Mouse (Mus musculus) urinary bladder, adult 18-20 months (tissue): Measurements from ENCODE around the gene Ube2ql1.

ENCODE experiments used
- DNase-seq, 2 experiments: peaks; one replicate each; pipeline ENCODE4 v3.0.0; 2022; ENCODE audit warnings: low spot score in 2 of 2, mixed read lengths in 2 of 2

The Ube2ql1 gene

GRCm38 (mm10) chr13:69739759-69740135 lies at the start of gene Ube2ql1:
TSS of gene Ube2ql1 (minus strand) at chr13:69739889.
- peak in 1 of 2 experiments; percentile 70 for DNase-seq

- DNase-seq: no peak
Observed at GRCm38 (mm10) chr13:69788704-69789103, 49.0 kb upstream of the Ube2ql1 start.

- DNase-seq: no peak
Observed at GRCm38 (mm10) chr13:69778221-69778620, 38.5 kb upstream of the Ube2ql1 start.

- DNase-seq: no peak
Observed at GRCm38 (mm10) chr13:69772358-69772757, 32.7 kb upstream of the Ube2ql1 start.

GRCm38 (mm10) chr13:69770538-69771456 lies 31.1 kb upstream of the Ube2ql1 start:
- no peak for DNase-seq

- no peak for DNase-seq
Observed at GRCm38 (mm10) chr13:69768152-69768551, 28.5 kb upstream of the Ube2ql1 start.

GRCm38 (mm10) chr13:69764646-69765045 lies 25.0 kb upstream of the Ube2ql1 start:
- no peak for DNase-seq

GRCm38 (mm10) chr13:69761393-69761792 lies 21.7 kb upstream of the Ube2ql1 start:
- DNase-seq: peak in 1 of 2 experiments; percentile 7

GRCm38 (mm10) chr13:69758979-69759378 lies 19.3 kb upstream of the Ube2ql1 start:
- no peak for DNase-seq

- no peak for DNase-seq
Observed at GRCm38 (mm10) chr13:69752875-69753274, 13.2 kb upstream of the Ube2ql1 start.

- no peak for DNase-seq
Observed at GRCm38 (mm10) chr13:69751510-69751909, 11.8 kb upstream of the Ube2ql1 start.

GRCm38 (mm10) chr13:69748756-69749155 lies 9.1 kb upstream of the Ube2ql1 start:
- DNase-seq: no peak

- DNase-seq: peak in 1 of 2 experiments; percentile 13
Observed at GRCm38 (mm10) chr13:69740331-69741285, 919 bp upstream of the Ube2ql1 start.

- DNase-seq: peak in 1 of 2 experiments; percentile 74
Observed at GRCm38 (mm10) chr13:69739091-69739758, 464 bp downstream of the Ube2ql1 start.

GRCm38 (mm10) chr13:69738461-69738971 lies 1.2 kb downstream of the Ube2ql1 start:
- DNase-seq: peak; percentile 6 to 44

GRCm38 (mm10) chr13:69737444-69738185 lies 2.1 kb downstream of the Ube2ql1 start:
- DNase-seq: no peak

GRCm38 (mm10) chr13:69732636-69733035 lies 7.1 kb downstream of the Ube2ql1 start:
- no peak for DNase-seq

GRCm38 (mm10) chr13:69725376-69725775 lies 14.3 kb downstream of the Ube2ql1 start:
- DNase-seq: no peak

GRCm38 (mm10) chr13:69721141-69721540 lies 18.5 kb downstream of the Ube2ql1 start:
- DNase-seq: no peak

- DNase-seq: no peak
Observed at GRCm38 (mm10) chr13:69717860-69718598, 21.7 kb downstream of the Ube2ql1 start.
